Mouse (Mus musculus): Measurements from ENCODE around the gene Vmn2r124.
"Not testable (repeated sequence)": the region's sequence is repeated elsewhere in the genome, so short reads cannot be mapped to it uniquely, and the experiment has no call there.

Vmn2r124 gene

DNA sequence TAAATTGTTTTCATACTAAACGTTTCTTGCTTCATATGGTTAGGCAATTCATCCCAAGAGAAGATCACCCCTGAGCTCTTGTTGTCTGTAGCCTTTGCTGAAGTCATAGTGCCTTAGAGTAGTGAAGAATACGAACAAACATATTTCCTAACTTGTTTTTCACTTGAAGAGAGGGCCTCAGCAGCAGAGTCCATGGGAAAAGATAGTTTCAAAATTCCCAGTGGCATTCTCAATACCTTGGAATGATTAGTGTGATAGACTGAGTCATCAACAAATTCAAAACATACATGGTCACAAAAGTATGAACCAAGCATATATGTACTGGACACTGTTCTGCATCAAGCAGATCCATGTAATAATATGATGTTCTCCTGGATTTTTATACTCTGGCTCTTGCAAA, at the start of gene Vmn2r124:
TSS of gene Vmn2r124 (plus strand) at position 301 of the 400 bp plus-strand sequence.
- no peak for DNase-seq

DNA sequence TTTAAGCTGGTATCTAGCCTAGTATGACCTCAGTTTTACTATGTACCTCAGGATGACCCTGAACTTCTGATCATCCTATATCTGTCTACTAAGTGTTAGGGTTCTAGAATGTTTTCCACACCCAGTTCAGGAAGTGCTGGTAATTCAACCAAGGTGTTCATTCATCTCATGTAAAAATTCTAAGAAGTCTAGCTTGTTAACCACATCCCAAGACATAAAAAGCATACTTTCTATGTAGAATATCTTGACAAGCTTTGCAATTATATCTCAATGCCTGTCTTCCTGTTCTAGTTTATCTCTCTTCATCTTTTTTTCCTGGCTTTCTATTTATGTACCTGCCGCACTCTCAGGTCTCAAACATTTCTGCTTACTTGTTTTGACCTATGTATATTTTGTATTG, 44.5 kb upstream of the Vmn2r124 start:
- no peak for DNase-seq

DNA sequence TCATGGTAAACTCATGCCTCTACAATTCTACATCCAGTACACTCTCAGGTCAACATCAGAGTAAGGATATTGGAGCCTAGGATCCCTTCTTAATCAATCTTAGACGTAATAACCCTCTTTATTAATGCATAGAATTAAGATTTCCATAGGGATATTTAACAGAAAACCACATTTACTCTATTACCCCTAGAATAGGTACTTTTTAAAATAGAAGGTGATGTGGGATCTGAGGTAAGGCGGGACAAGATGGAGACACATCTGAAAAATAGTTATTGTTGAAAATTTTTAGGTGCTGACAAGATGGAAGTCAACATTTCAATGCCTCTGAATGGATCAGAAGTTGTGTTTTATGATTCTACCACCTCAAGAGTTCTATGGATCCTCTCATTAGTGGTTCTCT, 27.8 kb upstream of the Vmn2r124 start, which contains the start of gene Fpr-rs4:
TSS of gene Fpr-rs4 (plus strand) at position 301 of the 400 bp plus-strand sequence.
- DNase-seq, result no peak

DNA sequence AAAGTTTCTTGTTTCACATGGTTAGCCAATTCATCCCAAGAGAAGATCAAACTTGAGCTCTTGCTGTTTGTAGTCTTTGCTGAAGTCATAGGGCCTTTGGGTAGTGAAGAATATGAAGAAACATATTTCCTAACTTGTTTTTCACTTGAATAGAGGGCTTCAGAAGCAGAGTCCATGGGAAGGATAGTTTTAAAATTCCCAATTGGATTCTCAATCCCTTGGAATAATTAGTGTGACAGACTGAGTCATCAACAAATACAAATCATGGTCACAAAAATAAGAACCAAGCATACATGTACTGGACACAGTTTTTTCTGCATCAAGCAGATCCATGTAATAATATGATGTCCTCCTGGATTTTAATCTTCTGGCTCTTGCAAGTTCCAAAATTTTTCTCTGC, 35.5 kb downstream of the Vmn2r124 start, which contains the start of gene Vmn2r91:
TSS of gene Vmn2r91 (plus strand) at position 301 of the 400 bp plus-strand sequence.
- DNase-seq, result not testable (repeated sequence)

DNA sequence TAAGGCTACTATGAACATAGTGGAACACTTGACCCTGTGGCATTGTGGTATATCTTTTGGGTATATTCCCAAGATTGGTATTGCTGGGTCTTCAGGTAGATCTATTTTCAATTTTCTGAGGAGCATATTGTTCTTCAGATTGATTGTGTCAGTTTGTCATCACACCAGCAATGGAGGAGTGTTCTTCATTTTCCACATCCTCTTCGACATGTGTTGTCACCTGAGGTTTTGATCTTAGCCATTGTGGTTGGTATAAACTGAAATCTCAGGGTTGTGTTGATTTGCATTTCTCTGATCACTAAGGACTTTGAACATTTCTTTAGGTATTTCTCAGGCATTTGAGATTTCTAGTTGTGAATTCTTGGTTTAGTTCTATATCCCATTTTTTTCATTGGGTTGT, 46.4 kb downstream of the Vmn2r124 start:
- DNase-seq, result not testable (repeated sequence)

DNA sequence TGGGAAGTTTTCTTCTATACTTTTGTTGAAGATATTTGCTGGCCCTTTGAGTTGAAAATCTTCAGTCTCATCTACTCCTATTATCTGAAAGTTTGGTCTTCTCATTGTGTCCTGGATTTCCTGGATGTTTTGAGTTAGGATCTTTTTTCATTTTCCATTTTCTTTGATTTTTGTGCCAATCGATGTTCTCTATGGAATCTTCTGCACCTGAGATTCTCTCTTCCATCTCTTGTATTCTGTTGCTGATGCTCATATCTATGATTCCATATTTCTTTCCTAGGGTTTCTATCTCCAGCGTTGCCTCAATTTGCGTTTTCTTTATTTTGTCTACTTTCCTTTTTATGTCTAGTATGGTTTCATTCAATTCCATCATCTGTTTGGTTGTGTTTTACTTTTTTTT, 53.0 kb downstream of the Vmn2r124 start:
- DNase-seq, result not testable (repeated sequence)

Measured in right cerebral cortex, adult 18-20 months (tissue).